8 mouse cellular contexts compared by ENCODE assay signal in genomic region chr3:56183159-56184133, GRCm38 (mm10). TPM values are rescaled to one million over a fixed set of nuclear protein-coding genes. Genes with fewer than 3 reads are reported as not detected.
A peak's percentile ranks its signal among the peaks of the same experiment; 100 is the strongest.
DNase-seq lines count a peak whose midpoint lies in the region; ATAC-seq lines count a peak whose summit lies in the region.

Gene Nbea (minus strand): TSS chr3:56183701.

- H3K4me2 ChIP-seq in intestine, embryonic 16.5 days (ENCODE audit: low read depth, low read length): peak within 1 kb of the TSS; percentile 92

- H3K4me3 ChIP-seq in intestine, embryonic 16.5 days (ENCODE audit: low read length): peak within 1 kb of the TSS; percentile 95

- H3K36me3 ChIP-seq in intestine, embryonic 16.5 days (ENCODE audit: control insufficient read depth, insufficient read depth, low read length): no peaks in the 10 kb centered on the region

- ATAC-seq in intestine, embryonic 16.5 days: peak; percentile 90
- ATAC-seq in inflammation-experienced regulatory T-cells, adult 6 months: no peak

- DNase-seq in adrenal gland, postnatal 36 days: peak; percentile 92 to 94
- peak; percentile 61 for DNase-seq in embryo, embryonic 11.5 days (ENCODE audit: low read depth, low spot score)
- peak; percentile 84 to 86 for DNase-seq in gastrocnemius, postnatal 4 days (ENCODE audit: low spot score in 2 of 2)
- peak; percentile 81 to 92 for DNase-seq in left cerebral cortex, postnatal 10 days (ENCODE audit: extremely low spot score in 1 of 2, low spot score in 2 of 2)
- peak; percentile 84 for DNase-seq in mesoderm, embryonic 11.5 days (ENCODE audit: low read depth, low spot score)
- peak; percentile 49 for DNase-seq in skeletal muscle tissue, adult 2 months (ENCODE audit: low read depth, low spot score)

- intact Hi-C loops in left cerebral cortex, postnatal 10 days (cut with DNase I): loop anchor here (10.0 kb wide), 3 partner anchors 171 to 291 kb away; no protein-coding TSS in a partner anchor

- no peaks in the 10 kb centered on the region for H3K9me3 ChIP-seq in intestine, embryonic 16.5 days (ENCODE audit: control insufficient read depth, low read length)

- peak within 1 kb of the TSS; percentile 87 for H3K9ac ChIP-seq in intestine, embryonic 16.5 days (ENCODE audit: low read depth, low read length)

- peak within 1 kb of the TSS; percentile 89 for H3K27ac ChIP-seq in intestine, embryonic 16.5 days (ENCODE audit: low read length)

- under 1% methylated on average over 96 of the region's 131 CpGs for WGBS in intestine, embryonic 16.5 days

- no peaks in the 10 kb centered on the region for H3K27me3 ChIP-seq in intestine, embryonic 16.5 days (replicated peaks; ENCODE audit: control insufficient read depth, insufficient read depth, low read length)

- H3K4me1 ChIP-seq in intestine, embryonic 16.5 days (ENCODE audit: control insufficient read depth, insufficient read depth, low read length): peaks cover 8% of the 10 kb centered on the region; the same call in 1 of the 2 replicates

RNA-seq across cellular contexts. Expression of gene Nbea, which starts in this region (rescaled TPM):
- total RNA-seq in adrenal gland, postnatal 36 days (2021): 10 to 100 TPM; 22.4 to 26.2 TPM
- 10 to 100 TPM; 17.1 to 21.5 TPM for total RNA-seq in gastrocnemius, postnatal 4 days (2021)
- 5.3 and 5.6 TPM in 2 replicates for polyA plus RNA-seq in intestine, embryonic 16.5 days (2015; fragmentation: Nextera tagmentation; extraction: Ambion mirVana)
- 100 to 1,000 TPM; 214 to 219 TPM for total RNA-seq in left cerebral cortex, postnatal 10 days (2021)
- polyA plus RNA-seq in inflammation-experienced regulatory T-cells, adult 6 months (2017; shearing (Covaris generic)): under 1 TPM in 1 of 3 experiments, not detected in 2; 0.40 TPM

Comparison
In these comparisons a context has a peak if more than half of its experiments do, and no peak if none do; other contexts are left out.
1. RNA of gene Nbea (total RNA-seq): 214 to 219 TPM in left cerebral cortex, postnatal 10 days; 22.4 to 26.2 TPM in adrenal gland, postnatal 36 days and 17.1 to 21.5 TPM in gastrocnemius, postnatal 4 days; every median in the first group is over 4 times any median in the second.
2. Peak in every context shown above with its lines, with median percentiles within 50 percentile points of each other: DNase-seq.